Mouse (Mus musculus) megakaryocyte, embryonic 14.5 days (primary cell): Measurements from ENCODE around the gene Glul. TPM values are rescaled to one million over a fixed set of nuclear protein-coding genes. Genes with fewer than 3 reads are reported as not detected.

ENCODE experiments used
- H3K27me3 ChIP-seq: replicated peaks from 2 replicates; pipeline ENCODE3; 2012; ENCODE audit warnings: inconsistent platforms
- H3K36me3 ChIP-seq: replicated peaks from 2 replicates; pipeline ENCODE3; 2012; ENCODE audit warnings: low read length, inconsistent platforms, mixed read lengths
- H3K4me1 ChIP-seq: 2 replicates; pipeline ENCODE4 v1.6.1; 2012; ENCODE audit warnings: inconsistent platforms
- H3K4me3 ChIP-seq: replicated peaks from 2 replicates; pipeline ENCODE3; 2012; ENCODE audit warnings: moderate library complexity, mild to moderate bottlenecking, inconsistent platforms
- H3K9me3 ChIP-seq: 2 replicates; pipeline ENCODE4 v1.6.1; 2012; ENCODE audit warnings: inconsistent platforms
- FLI1 ChIP-seq: IDR thresholded peaks from 2 replicates; pipeline ENCODE4 v1.6.1; 2012; ENCODE audit warnings: low read length, inconsistent platforms, mixed read lengths
- GATA1 ChIP-seq: IDR thresholded peaks from 3 replicates; pipeline ENCODE4 v1.6.1; 2012; ENCODE audit warnings: mixed read lengths, low read length, inconsistent platforms, borderline replicate concordance
- polyA plus RNA-seq: library from polyadenylated mRNA; stranded (reverse); fragments of >175 nt; gene quantifications from 2 replicates; pipeline ENCODE4 v1.2.3, GENCODE M21; 2012; ENCODE audit warnings: low replicate concordance; ENCODE audit not compliant: insufficient read depth

Glul gene
- polyA plus RNA-seq, 1 experiment = 68.1 TPM

- H3K36me3 ChIP-seq = peaks cover 61% of the 10 kb centered on the region
- no peaks in the 10 kb centered on the region for H3K9me3 ChIP-seq
- TF ChIP-seq GATA1 (no peak), FLI1 (no peak)
- H3K4me1 ChIP-seq = peaks cover 4% of the 10 kb centered on the region; the same call in 1 of the 2 replicates
- H3K4me3 ChIP-seq = no peak overlapping the region
- H3K27me3 ChIP-seq = no peaks in the 10 kb centered on the region
These were observed 9.6 kb downstream of the Glul start for GRCm38 (mm10) chr1:153909213-153909962.

GRCm38 (mm10) chr1:153909963-153910291, 10.2 kb downstream of the Glul start:
- peaks cover 56% of the 10 kb centered on the region for H3K36me3 ChIP-seq
- no peaks in the 10 kb centered on the region for H3K27me3 ChIP-seq
- no peak overlapping the region for H3K4me3 ChIP-seq
- no peaks in the 10 kb centered on the region for H3K9me3 ChIP-seq
- TF ChIP-seq FLI1 (no peak), GATA1 (no peak)
- peaks cover 4% of the 10 kb centered on the region; the same call in 1 of the 2 replicates for H3K4me1 ChIP-seq

- Histone ChIP-seq H3K4me1 (peaks cover 4% of the 10 kb centered on the region; the same call in 1 of the 2 replicates), H3K36me3 (peaks cover 51% of the 10 kb centered on the region), H3K27me3 (no peaks in the 10 kb centered on the region), H3K4me3 (no peak overlapping the region), H3K9me3 (no peaks in the 10 kb centered on the region)
- TF ChIP-seq FLI1 (no peak), GATA1 (no peak)
These were observed 10.7 kb downstream of the Glul start for GRCm38 (mm10) chr1:153910423-153910822.

GRCm38 (mm10) chr1:153911276-153911795, 11.6 kb downstream of the Glul start:
- Histone ChIP-seq H3K4me3 (no peak overlapping the region), H3K9me3 (no peaks in the 10 kb centered on the region), H3K27me3 (no peaks in the 10 kb centered on the region), H3K4me1 (peaks cover 4% of the 10 kb centered on the region; the same call in 1 of the 2 replicates), H3K36me3 (peaks cover 43% of the 10 kb centered on the region)
- TF ChIP-seq GATA1 (no peak), FLI1 (no peak)

- Histone ChIP-seq H3K9me3 (no peaks in the 10 kb centered on the region), H3K36me3 (peaks cover 18% of the 10 kb centered on the region), H3K4me1 (peaks cover 4% of the 10 kb centered on the region; the same call in 1 of the 2 replicates), H3K4me3 (no peak overlapping the region), H3K27me3 (no peaks in the 10 kb centered on the region)
- TF ChIP-seq FLI1 (no peak), GATA1 (no peak)
These were observed 14.1 kb downstream of the Glul start for GRCm38 (mm10) chr1:153913869-153914268.

- Histone ChIP-seq H3K36me3 (no peaks in the 10 kb centered on the region), H3K9me3 (no peaks in the 10 kb centered on the region), H3K4me3 (no peak overlapping the region), H3K4me1 (peaks cover 5% of the 10 kb centered on the region; the same call in 1 of the 2 replicates), H3K27me3 (no peaks in the 10 kb centered on the region)
- TF ChIP-seq GATA1 (no peak), FLI1 (no peak)
These were observed 18.9 kb downstream of the Glul start for GRCm38 (mm10) chr1:153918521-153919206.

- H3K4me1 ChIP-seq = peaks cover 5% of the 10 kb centered on the region; the same call in 1 of the 2 replicates
- no peaks in the 10 kb centered on the region; the same call in 1 of the 2 replicates for H3K9me3 ChIP-seq
- peaks cover 2% of the 10 kb centered on the region for H3K27me3 ChIP-seq
- no peaks in the 10 kb centered on the region for H3K36me3 ChIP-seq
- H3K4me3 ChIP-seq = no peak overlapping the region
- TF ChIP-seq GATA1 = no peak
- no peak for TF ChIP-seq FLI1
These were observed 21.9 kb downstream of the Glul start for GRCm38 (mm10) chr1:153921642-153922041.

- TF ChIP-seq GATA1 (no peak), FLI1 (no peak)
- H3K4me3 ChIP-seq = no peak overlapping the region
- no peaks in the 10 kb centered on the region for H3K36me3 ChIP-seq
- peaks cover 5% of the 10 kb centered on the region; the same call in 1 of the 2 replicates for H3K4me1 ChIP-seq
- H3K27me3 ChIP-seq = peaks cover 2% of the 10 kb centered on the region
- peaks cover 5% of the 10 kb centered on the region for H3K9me3 ChIP-seq
These were observed 22.9 kb downstream of the Glul start for GRCm38 (mm10) chr1:153922571-153923021.

GRCm38 (mm10) chr1:153924395-153925385, 24.9 kb downstream of the Glul start:
- no peak for TF ChIP-seq GATA1
- no peak for TF ChIP-seq FLI1
- peaks cover 2% of the 10 kb centered on the region for H3K27me3 ChIP-seq
- no peak overlapping the region for H3K4me3 ChIP-seq
- no peaks in the 10 kb centered on the region for H3K36me3 ChIP-seq
- H3K9me3 ChIP-seq = peaks cover 14% of the 10 kb centered on the region
- H3K4me1 ChIP-seq = peaks cover 5% of the 10 kb centered on the region; the same call in 1 of the 2 replicates
